Mouse (Mus musculus) frontal cortex, postnatal 14 days (tissue): ENCODE data around the gene Iqcf3.

Experiments used
- DNase-seq, 2 experiments: peaks; one replicate each; pipeline ENCODE4 v3.0.0; 2022; ENCODE audit warnings: low spot score in 2 of 2

The Iqcf3 gene

GRCm38 (mm10) chr9:106471892-106472291 is 89.5 kb downstream of the Iqcf3 start:
- peak; percentile 17 to 41 for DNase-seq

DNA sequence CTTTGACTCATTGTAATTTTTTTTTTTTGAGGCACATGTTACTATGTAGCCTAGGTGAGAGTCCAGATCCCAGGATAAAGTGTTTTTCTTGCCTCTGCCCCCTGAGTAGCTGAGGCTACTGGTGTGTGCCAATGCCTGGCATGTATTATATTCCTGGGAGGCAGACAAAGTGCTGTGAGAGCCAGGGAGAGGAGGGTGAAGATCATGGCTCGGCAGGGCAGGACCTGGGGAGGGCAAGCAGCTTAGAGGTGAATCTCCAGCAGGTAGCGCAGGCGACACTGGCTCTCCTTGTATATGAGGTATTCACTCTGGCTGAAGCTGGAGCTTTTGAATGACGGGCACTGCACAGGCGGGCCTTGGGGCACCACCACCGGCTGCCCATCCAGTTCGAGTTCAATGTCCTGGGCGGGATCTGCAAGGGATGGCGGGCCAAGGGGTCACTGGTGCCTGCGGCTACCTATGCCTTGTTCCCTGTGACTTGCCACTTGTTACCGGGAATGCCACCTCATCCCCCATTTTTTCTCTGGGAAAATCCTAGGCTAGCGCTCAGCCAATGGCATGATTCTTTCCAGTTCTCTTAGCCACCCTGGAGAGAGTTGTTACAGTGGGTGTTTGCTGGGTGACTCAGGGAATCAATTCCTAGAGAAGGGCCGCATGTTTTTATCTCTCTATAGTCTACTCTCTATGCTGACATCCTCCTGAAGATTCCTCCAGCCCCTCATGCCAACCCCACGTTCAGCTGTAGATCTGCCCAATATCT is 90.3 kb downstream of the Iqcf3 start:
- peak in 1 of 2 experiments; percentile 4 for DNase-seq

DNA sequence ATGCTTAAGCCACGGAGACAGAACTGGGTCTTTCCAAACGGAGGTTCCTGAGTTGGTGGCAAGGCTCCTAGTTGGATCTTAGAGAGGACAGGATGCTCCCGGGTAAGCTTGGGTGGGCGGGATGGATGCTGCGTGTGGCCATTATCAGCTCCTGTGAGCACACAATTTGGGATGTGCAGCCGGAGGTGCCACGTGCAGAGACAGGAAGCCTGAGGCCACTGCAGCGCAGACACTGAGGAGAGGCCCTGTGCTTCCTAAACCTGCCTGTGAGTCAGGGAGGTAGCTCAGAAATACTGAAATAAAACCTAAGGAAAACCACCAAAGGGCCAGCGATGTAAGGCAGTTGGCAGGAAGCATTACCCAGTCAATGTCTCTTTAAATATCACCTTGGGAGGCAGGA is 91.7 kb downstream of the Iqcf3 start:
- DNase-seq: no peak

GRCm38 (mm10) chr9:106469317-106469716 is 92.1 kb downstream of the Iqcf3 start:
- DNase-seq: no peak

DNA sequence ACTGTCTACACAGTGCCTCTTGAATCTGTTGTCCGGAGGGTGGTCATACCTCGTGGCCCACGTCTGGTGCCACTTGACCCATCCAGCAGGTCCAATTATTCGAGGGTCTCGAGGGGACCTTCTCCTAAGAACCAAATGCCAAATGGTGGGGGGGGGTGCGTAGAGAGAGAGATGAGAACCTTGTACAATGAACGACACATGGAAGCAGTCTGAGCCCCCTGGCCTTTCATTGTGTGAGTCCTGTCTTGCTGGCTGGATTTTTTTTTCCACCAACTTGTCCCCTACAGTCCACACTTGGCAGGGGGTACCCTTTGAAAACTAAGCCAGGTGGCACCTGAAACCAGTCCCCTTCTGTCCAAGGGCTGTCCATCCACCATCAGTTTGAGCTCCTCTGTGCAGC is 93.7 kb downstream of the Iqcf3 start:
- no peak for DNase-seq

DNA sequence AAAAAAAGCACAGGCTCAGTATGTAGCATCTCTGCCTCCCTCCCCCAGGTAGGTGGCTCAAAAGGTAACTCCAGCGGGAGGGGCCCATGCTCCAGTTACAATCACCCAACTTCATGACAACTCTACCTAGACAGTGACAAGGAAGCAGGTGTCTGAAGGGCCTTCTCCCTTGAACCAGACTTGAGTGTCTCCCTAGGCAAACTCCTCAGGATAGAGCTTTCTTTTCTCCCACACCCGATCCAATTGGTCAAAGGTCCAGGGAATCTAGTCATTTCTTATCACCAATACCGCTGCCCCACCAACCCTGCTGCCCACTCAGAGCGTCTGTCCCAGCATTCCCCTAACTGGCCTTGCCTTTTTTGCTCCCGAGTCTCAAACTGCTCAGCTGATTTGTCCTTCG is 94.7 kb downstream of the Iqcf3 start:
- DNase-seq: no peak

GRCm38 (mm10) chr9:106465571-106466200 is 95.7 kb downstream of the Iqcf3 start, which contains the start of gene Gpr62:
Gene Gpr62, minus strand, starts transcription at chr9:106465938.
- DNase-seq: no peak

DNA sequence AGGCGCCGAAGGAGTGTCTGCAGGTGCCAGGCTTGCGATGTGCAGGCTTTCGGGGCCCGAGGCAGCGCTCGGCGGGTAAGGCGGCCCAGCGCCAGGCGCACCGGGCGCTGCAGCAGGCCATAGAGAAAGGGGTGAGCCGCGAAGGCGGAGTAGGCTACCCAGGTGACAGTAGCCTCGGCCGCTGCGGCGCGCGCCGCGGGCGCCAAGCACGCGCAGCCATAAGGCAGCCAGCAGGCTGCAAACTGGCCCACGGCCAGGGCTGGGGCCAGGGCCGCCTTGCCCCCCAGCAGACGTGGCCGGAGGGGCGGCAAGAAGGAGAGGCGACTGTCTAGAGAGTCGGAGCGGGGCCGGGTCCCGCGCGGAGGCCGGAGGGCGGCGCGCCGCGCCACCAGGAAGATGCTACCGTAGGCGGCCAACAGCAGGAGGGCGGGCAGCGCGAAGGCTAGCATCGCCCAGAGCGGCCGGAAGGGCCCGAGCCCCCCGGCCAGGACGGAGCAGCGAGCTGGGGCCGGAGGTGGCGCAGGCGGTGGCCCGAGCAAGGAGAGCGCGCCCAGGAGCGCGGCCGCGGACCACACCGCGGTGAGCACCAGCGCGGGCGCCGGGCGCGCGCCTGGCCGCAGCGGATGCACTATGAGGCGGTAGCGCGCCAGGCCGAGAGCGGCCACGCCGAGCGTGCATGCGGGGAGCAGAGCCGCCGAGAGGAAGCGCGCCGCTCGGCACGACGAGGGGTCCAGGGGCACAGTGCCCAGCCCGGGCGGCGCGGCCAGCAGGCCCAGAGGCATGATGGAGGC is 96.5 kb downstream of the Iqcf3 start:
- DNase-seq: peak in 1 of 2 experiments; percentile 63

DNA sequence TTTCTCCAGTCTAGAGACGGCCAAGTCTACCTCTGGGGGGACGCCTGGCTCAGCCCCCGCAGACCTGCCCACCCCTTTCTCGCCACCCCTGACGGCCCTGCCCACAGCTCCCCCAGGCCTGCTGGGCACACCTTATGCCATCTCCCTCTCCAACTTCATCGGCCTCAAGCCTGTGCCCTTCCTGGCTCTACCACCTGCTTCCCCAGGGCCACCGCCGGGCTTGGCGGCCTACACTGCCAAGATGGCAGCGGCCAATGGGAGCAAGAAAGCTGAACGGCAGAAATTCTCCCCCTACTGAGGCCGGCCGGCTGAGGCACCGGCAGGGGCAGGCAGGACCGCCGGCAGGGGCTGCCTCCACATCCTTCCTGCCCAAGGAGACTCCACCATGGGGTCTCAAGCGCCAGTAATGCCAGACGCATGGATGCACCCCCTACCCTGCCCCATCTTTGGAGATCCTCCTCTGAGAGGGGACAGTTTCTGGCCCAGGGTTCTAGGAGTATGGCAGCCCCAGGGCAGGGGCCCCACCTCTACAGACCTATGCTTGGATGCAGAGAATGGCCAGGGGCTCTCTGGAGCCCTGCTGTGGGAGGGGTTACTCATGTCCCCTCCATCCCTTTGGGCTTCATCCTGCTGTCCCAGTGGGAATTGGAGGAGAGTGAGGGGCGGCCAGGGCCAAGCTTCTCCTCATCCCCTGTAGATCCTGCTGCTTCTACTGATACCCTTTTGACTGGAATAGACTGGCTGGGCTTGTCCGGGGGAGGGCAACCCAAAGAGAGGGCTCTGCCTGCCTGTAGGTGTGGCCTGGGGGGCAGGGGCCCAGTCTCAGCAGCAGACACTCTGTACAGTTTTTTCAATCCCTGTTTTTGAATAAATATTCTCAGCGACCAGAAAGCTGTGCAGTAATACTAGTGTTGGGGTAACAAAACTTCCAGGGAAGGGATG is 98.0 kb downstream of the Iqcf3 start:
- no peak for DNase-seq

DNA sequence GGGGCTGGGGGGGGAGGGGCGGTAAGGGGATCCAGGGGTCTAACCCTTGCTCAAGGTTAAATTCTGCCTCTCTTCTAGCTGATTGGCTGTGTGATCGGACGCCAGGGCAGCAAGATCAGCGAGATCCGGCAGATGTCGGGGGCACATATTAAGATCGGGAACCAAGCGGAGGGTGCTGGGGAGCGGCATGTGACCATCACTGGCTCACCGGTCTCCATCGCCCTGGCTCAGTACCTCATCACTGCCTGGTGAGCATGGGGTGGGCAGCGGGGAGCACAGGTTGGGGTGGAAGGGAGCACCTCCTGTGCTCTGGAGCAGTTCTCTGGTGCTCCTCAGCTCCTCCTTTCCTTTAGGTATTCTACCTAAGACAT is 99.0 kb downstream of the Iqcf3 start:
- no peak for DNase-seq

GRCm38 (mm10) chr9:106461641-106462429 is 99.6 kb downstream of the Iqcf3 start:
- DNase-seq: no peak

GRCm38 (mm10) chr9:106461026-106461415 is 100.4 kb downstream of the Iqcf3 start:
- DNase-seq: no peak

- DNase-seq: no peak
Measured at GRCm38 (mm10) chr9:106460401-106461025, 100.9 kb downstream of the Iqcf3 start.

- no peak for DNase-seq
Measured at GRCm38 (mm10) chr9:106459946-106460345, 101.5 kb downstream of the Iqcf3 start.

GRCm38 (mm10) chr9:106457920-106458319 is 103.5 kb downstream of the Iqcf3 start:
- DNase-seq: no peak

- DNase-seq: no peak
Measured at GRCm38 (mm10) chr9:106457163-106457559, 104.3 kb downstream of the Iqcf3 start.

GRCm38 (mm10) chr9:106456325-106457162 is 104.9 kb downstream of the Iqcf3 start:
- no peak for DNase-seq

GRCm38 (mm10) chr9:106454888-106455681 is 106.3 kb downstream of the Iqcf3 start:
- no peak for DNase-seq
